Mouse (Mus musculus): ENCODE results near the gene Hrc.
A peak's percentile ranks its signal among the peaks of the same experiment; 100 is the strongest.

DNA sequence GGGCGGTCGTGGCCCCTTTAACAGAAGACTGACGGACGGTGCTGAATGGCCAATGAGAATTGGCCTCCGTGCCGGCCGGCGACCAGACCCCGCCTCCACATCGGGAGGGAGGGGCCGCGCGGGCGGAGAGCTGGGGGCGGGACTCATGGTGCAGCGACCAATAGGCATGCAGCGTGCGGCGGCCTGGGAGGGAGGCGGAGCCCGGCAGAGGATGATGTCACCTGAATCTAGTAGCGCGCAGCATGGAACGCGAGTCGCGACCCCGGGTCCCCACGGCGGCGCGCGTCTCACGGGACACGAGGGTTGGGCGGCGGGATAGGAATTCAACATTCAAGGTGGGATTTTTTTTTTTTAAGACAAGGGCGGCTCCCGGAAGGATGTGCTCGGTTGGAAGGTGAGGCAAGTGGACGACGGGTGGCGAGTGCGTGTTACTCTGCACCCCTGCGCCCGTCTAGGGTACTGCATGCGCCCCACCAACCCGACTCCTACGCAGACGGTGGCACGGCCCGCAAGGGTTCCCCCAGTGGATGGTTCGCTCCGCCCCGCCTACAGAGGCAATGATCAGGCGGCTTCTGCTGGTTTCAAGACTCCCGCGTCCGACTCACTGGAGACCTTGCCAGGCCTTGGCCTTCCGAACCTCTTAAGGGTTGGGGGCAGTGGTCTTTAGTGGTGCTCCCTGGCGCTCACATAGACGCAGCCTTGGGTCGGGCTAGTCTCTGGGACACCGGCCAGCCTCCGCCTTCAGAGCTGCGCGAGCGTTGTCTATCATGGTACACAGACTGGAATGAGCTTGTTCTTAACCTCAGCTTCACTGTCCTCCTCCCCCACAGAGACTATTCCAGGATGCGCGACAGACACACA lies 32.2 kb downstream of the Hrc start:
- TF ChIP-seq CTCF (conservative IDR thresholded peaks at IDR 0.05; ENCODE audit: low read length): peak; percentile 70
- TF ChIP-seq NANOG (IDR thresholded peaks at IDR 0.05; ENCODE audit: borderline replicate concordance, low read length): no peak
- TF ChIP-seq POU5F1 (IDR thresholded peaks at IDR 0.05; ENCODE audit: borderline replicate concordance, low read length): no peak

Measured in E14TG2a.4 (cell line).